Mouse (Mus musculus): ENCODE data around the gene Hacd2.

Hacd2 gene

DNA sequence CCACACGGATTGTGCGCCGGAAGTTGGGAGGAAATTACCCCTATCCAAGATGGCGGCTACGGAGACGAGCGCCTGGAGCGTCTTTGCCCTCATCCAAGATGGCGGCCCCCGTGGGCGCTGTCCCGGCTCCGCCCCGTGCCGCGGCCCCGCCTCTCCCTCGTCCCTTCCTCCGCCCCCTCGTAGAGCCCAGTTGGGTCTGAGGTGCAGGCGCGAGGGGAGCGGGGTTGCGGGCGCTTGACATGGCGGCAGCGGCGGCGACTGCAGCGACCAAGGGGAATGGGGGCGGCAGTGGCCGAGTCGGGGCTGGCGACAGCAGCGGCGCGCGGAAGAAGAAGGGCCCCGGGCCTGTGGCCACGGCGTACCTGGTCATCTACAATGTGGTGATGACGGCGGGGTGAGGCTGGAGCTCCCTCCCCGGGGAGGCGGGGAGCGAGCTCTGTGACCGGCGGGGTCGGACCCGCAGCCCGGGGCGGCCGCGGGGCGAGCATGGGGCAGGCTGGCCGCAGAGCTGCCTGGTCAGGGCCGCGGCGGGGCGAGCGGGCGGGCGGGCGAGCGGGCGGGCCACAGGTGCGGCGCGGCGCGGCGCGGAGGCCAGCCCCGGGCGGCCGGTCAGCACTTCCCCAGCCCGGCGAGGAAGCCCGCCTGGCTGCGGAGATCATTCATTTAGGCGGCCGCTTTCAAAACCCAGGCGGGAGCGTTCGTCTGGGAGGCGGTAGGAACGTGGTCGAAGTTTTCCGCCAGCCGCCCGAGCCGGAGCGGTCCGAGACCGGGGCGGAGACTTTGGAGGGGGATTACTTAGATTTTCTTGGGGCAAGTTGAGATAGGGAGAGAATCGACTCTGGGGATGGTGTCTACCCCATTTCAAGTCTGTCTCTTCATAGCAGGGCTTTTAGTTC is at the start of gene Hacd2:
Gene Hacd2, plus strand, starts transcription at position 187 of the 896 bp plus-strand sequence.
- DNase-seq = peak; percentile 94 to 95

DNA sequence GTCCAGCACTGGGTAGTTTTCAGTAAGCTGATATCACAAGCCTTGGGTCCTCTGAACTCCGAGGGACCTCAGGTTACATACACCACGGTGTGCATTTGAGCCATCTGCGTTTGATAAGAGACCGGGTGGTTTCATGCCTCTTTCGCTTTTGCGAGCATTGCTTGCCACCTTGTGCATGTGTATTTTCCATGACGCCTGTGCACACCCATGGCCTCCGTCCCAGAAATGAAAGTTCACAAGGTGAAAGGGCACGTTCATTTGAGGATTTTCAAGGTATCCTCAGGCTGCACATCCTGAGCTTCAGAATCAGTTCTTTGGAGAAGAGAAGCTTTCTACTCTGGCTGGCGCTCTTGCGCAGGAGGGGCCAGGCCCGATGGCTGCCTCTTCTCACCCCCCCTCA is 49.8 kb upstream of the Hacd2 start:
- no peak for DNase-seq

DNA sequence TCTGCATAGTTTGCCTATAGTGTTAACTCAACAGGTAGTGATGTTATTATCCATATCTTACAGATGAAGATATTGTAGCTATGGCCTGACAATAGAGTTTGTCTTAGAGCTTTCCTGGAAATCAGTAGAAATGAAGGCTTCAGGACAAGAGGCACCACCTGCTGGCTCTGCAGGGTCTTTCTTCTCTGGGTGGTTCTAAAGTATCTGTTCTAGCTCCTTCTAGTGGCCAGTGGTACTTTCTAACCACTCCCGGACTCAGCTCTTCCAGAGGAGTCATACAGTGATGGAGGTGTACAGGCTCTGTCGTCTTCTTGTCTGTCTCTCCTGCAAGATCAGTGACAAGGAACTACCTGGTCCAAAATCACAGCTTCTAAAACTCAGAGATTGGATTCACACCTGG is 46.7 kb upstream of the Hacd2 start:
- no peak for DNase-seq

DNA sequence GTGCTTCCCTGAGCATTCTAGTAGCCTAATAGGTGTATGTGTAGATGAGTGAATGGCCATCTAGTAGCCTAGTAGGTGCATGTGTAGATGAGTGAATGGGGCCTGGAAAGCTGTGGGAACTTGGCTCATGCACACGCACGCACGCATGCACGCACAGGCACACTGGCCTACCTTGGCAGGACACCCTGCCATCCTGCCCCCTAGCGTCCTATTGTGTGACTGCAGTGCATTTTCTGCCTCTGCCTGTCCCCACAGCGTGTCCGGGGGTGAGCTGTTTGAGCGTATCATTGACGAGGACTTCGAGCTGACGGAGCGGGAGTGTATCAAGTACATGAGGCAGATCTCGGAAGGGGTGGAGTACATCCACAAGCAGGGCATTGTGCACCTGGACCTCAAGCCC is 45.6 kb upstream of the Hacd2 start:
- peak in 1 of 2 experiments; percentile 9 for DNase-seq

DNA sequence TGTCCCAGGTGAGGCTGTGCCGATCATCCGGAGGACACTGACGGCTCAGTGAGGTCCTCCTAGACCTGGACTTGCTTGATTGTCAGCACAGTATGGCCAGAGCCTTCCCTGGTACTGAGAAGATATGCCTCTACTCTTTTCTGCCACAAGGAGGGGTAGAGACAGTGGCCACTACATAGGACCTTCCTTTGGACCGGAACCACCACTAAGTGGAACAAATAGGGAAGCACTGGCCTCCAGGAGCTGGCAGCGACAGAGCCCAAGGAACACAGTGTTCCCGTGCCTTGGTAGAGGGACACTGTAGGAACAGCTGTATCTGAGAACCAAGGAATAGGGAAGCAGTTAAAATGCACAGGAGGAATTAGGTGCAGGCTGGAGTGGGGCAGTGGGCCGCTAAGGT is 44.2 kb upstream of the Hacd2 start:
- DNase-seq = no peak

DNA sequence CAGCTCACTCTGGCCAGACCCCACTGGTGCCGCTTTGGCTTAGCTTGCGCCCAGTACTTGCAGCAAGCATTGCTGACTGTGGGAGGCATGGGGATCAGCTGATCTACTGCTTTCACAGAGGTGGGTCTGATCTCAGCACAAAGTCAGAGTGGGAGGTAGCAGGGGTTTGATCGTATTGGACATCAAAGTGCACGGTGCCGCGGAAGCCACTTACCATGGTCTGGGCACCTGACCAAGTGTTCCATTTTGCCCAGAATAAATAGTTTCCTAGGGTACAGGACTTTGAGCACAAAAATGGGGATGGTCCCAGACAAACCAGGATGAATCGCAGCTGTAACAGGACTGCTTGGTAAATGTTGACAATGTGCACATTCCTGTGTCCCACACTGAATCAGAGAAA is 41.2 kb upstream of the Hacd2 start:
- no peak for DNase-seq

GRCm38 (mm10) chr16:34984203-34985030 is 37.8 kb upstream of the Hacd2 start:
- no peak for DNase-seq

- no peak for DNase-seq
Measured at GRCm38 (mm10) chr16:34985031-34985346, 37.2 kb upstream of the Hacd2 start.

DNA sequence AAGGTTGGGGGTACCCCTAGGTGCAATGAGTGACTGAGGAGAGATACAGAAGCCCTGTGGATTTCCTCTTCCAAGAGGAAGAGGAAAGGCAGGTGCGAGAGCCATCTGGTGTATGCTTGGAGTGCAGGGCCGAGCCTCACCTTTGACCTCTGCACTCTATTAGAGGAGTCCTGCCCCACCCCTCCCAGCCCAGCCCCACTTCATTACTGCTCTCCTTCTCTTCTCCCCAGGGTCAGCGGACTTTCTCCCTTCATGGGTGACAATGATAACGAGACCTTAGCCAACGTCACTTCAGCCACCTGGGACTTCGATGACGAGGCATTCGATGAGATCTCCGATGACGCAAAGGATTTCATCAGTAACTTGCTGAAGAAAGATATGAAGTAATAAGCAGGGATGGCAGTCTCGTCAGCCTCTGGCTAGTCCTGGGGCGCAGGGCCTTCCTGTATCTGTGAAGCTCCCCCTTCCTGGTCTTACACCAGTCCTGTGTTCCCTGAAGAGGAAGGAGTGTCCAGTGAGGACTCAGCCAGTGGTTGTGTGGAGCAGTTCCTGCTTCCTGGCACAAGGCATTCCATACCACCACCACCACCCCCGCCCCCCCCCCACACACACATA is 35.9 kb upstream of the Hacd2 start:
- no peak for DNase-seq

GRCm38 (mm10) chr16:34991365-34991764 is 30.9 kb upstream of the Hacd2 start:
- no peak for DNase-seq

DNA sequence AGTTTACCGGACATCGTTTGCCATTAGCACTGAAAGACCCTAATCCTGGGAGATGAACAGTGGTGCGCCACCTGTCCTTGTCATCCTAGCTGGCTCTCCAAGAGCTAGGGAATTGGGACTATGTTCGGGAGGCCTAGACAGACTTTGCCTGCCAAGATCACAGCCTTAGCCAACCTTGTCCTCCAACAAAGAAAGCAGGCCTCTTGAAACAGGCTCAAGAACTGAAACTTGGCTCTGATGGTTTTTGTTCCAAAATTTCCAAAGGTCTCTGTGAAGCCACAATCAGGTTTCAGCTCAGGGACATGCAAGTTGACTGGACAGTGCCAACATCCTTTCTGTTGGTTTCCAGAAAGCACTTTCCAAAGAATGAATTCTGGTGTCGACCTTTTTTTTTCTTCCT is 29.4 kb upstream of the Hacd2 start:
- no peak for DNase-seq

- no peak for DNase-seq
Measured at GRCm38 (mm10) chr16:34993694-34994330, 28.4 kb upstream of the Hacd2 start.

GRCm38 (mm10) chr16:34994641-34995141 is 27.5 kb upstream of the Hacd2 start:
- no peak for DNase-seq

GRCm38 (mm10) chr16:34996133-34996532 is 26.1 kb upstream of the Hacd2 start:
- no peak for DNase-seq

GRCm38 (mm10) chr16:34997052-34997451 is 25.2 kb upstream of the Hacd2 start:
- no peak for DNase-seq

DNA sequence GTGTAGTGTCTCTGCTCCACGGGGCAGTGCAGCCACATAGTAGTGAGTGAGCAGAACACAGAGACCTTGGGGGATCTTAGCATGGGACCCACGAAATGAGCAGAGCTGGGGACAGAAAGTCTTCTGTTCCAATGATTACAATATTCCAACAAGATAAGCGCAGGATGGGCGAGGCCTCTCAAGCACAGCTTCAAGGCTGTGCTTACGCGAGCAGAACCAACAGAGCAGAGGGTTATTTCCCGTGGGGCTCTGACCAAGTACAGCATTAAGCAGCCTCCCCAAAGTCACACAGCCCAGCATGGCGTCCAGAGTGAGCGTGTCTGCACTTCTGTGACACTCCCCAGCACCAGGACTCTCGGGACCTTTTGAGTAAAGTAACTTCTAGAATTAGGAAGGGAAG is 24.7 kb upstream of the Hacd2 start:
- no peak for DNase-seq

GRCm38 (mm10) chr16:34999016-34999415 is 23.2 kb upstream of the Hacd2 start:
- DNase-seq = no peak

DNA sequence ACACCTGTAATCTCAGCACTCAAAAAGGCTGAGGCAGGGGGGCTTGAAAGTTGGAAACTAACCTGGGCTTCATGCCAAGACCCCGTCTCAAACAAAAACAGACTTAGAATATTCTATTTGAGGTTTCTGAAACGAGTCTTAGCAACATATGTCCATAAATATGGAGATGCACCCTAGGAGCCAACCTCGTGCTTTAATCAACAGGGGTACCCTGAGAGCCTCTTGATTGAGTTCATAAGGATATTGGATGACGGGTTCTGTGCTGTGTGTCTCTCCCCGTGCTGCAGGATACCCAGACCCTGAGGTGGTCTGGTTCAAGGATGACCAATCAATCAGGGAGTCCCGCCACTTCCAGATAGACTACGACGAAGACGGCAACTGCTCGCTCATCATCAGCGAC is 22.2 kb upstream of the Hacd2 start:
- no peak for DNase-seq

DNA sequence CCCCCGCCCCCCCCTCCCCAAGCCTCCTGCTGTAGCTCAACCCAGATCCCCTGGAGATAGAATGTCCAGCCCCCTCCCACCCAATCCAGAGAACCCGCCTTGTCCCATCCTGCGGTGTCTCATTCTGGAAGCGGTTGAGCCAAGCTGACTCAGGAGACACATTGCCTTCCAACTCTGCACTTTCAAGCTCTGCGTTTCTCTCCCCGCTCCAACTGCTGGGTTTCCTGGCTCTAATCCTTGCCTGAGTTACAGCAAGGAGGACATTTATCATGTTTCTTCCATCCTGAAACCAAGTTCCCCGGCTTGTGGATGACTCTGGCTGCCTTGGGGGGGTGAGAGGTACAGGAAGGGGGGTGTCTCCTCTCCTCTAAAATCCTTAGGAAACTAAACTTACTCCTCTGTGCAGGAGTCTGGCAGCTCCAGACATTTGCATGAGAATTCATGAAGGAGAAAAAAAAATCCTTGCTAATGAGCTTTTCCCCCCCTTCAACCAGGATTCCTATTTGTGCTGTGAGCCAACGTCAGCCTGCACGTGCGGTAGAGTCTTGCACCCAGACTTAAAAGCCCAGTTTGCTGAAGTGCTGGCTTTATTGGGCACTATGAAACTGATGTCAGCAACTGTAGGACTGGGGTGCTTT is 21.2 kb upstream of the Hacd2 start:
- no peak for DNase-seq

DNA sequence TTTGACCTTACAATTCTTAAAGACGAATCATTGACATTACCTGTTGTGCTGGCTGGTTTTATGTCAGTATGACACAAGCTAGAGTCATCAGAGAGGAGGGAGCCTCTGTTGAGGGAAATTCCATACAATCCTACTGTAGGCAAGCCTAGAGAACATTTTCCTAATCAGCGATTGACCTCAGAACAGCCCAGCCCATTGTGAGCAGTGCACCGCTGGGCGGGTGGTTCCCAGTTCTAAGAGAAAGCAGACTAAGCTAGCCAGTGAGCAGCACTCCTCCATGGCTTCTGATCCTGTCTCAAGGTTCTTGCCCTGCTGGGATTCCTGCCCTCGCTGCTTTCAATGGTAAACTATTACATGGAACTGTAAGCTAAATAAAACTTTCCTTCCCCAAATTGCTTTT is 17.9 kb upstream of the Hacd2 start:
- no peak for DNase-seq

DNA sequence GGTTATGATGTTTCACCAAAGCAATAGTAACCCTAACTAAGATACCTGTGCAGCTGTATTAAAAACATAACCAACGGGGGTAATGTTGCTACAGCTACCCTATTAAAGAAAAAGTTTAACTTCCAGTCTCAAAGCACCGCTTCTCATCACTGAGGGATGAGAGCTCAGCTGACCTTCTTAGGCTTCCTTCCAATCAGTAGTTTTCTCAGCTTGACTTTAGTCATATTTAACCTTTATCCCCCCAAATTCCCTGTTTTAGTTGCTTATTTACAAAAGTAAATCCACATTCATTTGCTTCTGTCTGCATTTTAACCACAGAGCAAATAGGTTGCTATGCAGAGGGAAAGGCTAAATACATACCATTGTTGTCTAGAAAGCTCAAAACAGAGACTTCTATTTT is 17.5 kb upstream of the Hacd2 start:
- no peak for DNase-seq

GRCm38 (mm10) chr16:35006251-35006650 is 16.0 kb upstream of the Hacd2 start:
- no peak for DNase-seq

Measured in thymus, postnatal 36 days (tissue).